Mouse (Mus musculus) cerebellum, adult 2 months (tissue): ENCODE results near the gene Tmed6.

ENCODE experiments used
- CTCF ChIP-seq: fragments of 200-500 bp; IDR thresholded peaks from 2 replicates; pipeline ENCODE4 v1.5.1; 2011; ENCODE audit warnings: low read depth, mild to moderate bottlenecking, control low read depth, low read length, moderate library complexity, borderline replicate concordance; ENCODE audit not compliant: insufficient read depth
- POLR2A ChIP-seq: fragments of 200-500 bp; IDR thresholded peaks from 2 replicates; pipeline ENCODE4 v1.6.1; 2011; ENCODE audit warnings: low read length, control low read depth, borderline replicate concordance; ENCODE audit not compliant: insufficient read depth

DNA sequence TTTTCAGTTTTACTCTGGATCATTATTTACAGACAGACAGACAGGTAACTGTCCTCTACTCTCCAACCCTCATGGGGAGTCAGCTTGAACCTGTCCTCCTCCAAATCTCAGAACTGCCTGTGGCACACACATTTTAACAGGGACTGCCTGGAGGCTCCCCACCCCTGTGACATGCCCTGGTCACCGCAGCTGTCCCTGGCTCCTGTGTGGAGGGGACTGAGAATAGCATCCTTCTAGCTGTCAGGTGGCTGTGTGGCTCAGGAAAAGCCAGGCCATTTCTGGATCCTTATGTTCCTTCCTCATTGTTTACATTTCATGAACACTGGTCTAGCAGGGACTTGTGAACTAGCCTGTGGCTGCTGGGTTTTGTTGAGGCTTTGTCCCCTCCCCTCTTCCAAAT, 8.7 kb upstream of the Tmed6 start:
- no peak for TF ChIP-seq CTCF
- TF ChIP-seq POLR2A = no peak
